Mouse (Mus musculus): ENCODE measurements around the gene Dact3. TPM values are rescaled to one million over a fixed set of nuclear protein-coding genes. Genes with fewer than 3 reads are reported as not detected.

Gene Dact3
- polyA plus RNA-seq, 1 experiment from 2014 or later = 3.5 TPM

Other genes with a start within 250 kb of the Dact3 start
- gene Ceacam15, start 199.6 kb upstream of the Dact3 start, polyA plus RNA-seq (2015; fragmentation: Nextera tagmentation; extraction: Ambion mirVana) = not detected in 2 replicates
- gene Ceacam9, start 153.4 kb upstream of the Dact3 start, polyA plus RNA-seq (2015; fragmentation: Nextera tagmentation; extraction: Ambion mirVana) = 0.33 and 0.51 TPM in 2 replicates
- gene Ap2s1, start 136.9 kb upstream of the Dact3 start, polyA plus RNA-seq (2015; fragmentation: Nextera tagmentation; extraction: Ambion mirVana) = 447 and 505 TPM in 2 replicates
- gene Slc1a5, start 94.0 kb upstream of the Dact3 start, polyA plus RNA-seq (2015; fragmentation: Nextera tagmentation; extraction: Ambion mirVana) = 9.6 and 11.5 TPM in 2 replicates
- gene Strn4, start 59.4 kb upstream of the Dact3 start, polyA plus RNA-seq (2015; fragmentation: Nextera tagmentation; extraction: Ambion mirVana) = 159 and 170 TPM in 2 replicates
- gene Fkrp, start 58.6 kb upstream of the Dact3 start, polyA plus RNA-seq (2015; fragmentation: Nextera tagmentation; extraction: Ambion mirVana) = 46.9 and 48.4 TPM in 2 replicates
- gene Prkd2, start 32.4 kb upstream of the Dact3 start, polyA plus RNA-seq (2015; fragmentation: Nextera tagmentation; extraction: Ambion mirVana) = 5.2 and 6.5 TPM in 2 replicates
- 1.5 and 1.6 TPM in 2 replicates for gene Gng8, start 16.5 kb downstream of the Dact3 start, polyA plus RNA-seq (2015; fragmentation: Nextera tagmentation; extraction: Ambion mirVana)
- gene Ptgir, start 31.2 kb downstream of the Dact3 start, polyA plus RNA-seq (2015; fragmentation: Nextera tagmentation; extraction: Ambion mirVana) = 0.14 and 0.26 TPM in 2 replicates
- gene Calm3, start 48.8 kb downstream of the Dact3 start, polyA plus RNA-seq (2015; fragmentation: Nextera tagmentation; extraction: Ambion mirVana) = 419 and 442 TPM in 2 replicates
- gene Pnmal2, start 69.4 kb downstream of the Dact3 start, polyA plus RNA-seq (2015; fragmentation: Nextera tagmentation; extraction: Ambion mirVana) = 143 and 146 TPM in 2 replicates
- 57.4 and 58.3 TPM in 2 replicates for gene Pnmal1, start 84.4 kb downstream of the Dact3 start, polyA plus RNA-seq (2015; fragmentation: Nextera tagmentation; extraction: Ambion mirVana)
- 5.7 and 7.4 TPM in 2 replicates for gene Gm42372, start 107.8 kb downstream of the Dact3 start, polyA plus RNA-seq (2015; fragmentation: Nextera tagmentation; extraction: Ambion mirVana)
- 7.9 and 9.9 TPM in 2 replicates for gene Ccdc8, start 117.4 kb downstream of the Dact3 start, polyA plus RNA-seq (2015; fragmentation: Nextera tagmentation; extraction: Ambion mirVana)
- gene Ppp5c, start 152.6 kb downstream of the Dact3 start, polyA plus RNA-seq (2015; fragmentation: Nextera tagmentation; extraction: Ambion mirVana) = 132 and 138 TPM in 2 replicates
- 6.9 and 8.9 TPM in 2 replicates for gene Hif3a, start 187.1 kb downstream of the Dact3 start, polyA plus RNA-seq (2015; fragmentation: Nextera tagmentation; extraction: Ambion mirVana)
- gene Psg16, start 198.7 kb downstream of the Dact3 start, polyA plus RNA-seq (2015; fragmentation: Nextera tagmentation; extraction: Ambion mirVana) = 5.0 and 5.6 TPM in 2 replicates

All from hindbrain, embryonic 16.5 days (tissue).